Comparison of ENCODE assay signal across 35 mouse cellular contexts in genomic region chr17:60717494-60717893, GRCm38 (mm10).
"Had no signal": no experiment of that assay in that cellular context is flagged by ENCODE, and none has a peak within 500 bp of the region (broad histone marks: within the 10 kb centered on the region; RNA-seq: fewer than 3 reads in every experiment).

No protein-coding gene starts in this region.

- ATAC-seq: hindbrain, embryonic 16.5 days; hindbrain, postnatal 0 days; inflammation-experienced regulatory T-cells, adult 6 months; intestine, embryonic 15.5 days; intestine, embryonic 16.5 days; intestine, postnatal 0 days had no signal

- H3K27me3 ChIP-seq: heart, embryonic 12.5 days; heart, embryonic 13.5 days; heart, embryonic 15.5 days; hindbrain, embryonic 12.5 days; hindbrain, embryonic 13.5 days; hindbrain, embryonic 15.5 days; intestine, embryonic 15.5 days; kidney, embryonic 15.5 days had no signal

- H3K4me3 ChIP-seq: heart, adult 2 months; heart, embryonic 10.5 days; heart, embryonic 12.5 days; heart, embryonic 13.5 days; heart, embryonic 15.5 days; hindbrain, embryonic 10.5 days; hindbrain, embryonic 12.5 days; hindbrain, embryonic 13.5 days; hindbrain, embryonic 15.5 days; intestine, embryonic 15.5 days; kidney, embryonic 15.5 days; layer of hippocampus, adult 2 months had no signal

- H3K9ac ChIP-seq: heart, embryonic 12.5 days; heart, embryonic 13.5 days; heart, embryonic 15.5 days; hindbrain, embryonic 12.5 days; hindbrain, embryonic 13.5 days; hindbrain, embryonic 14.5 days; hindbrain, embryonic 15.5 days; intestine, embryonic 15.5 days; kidney, embryonic 15.5 days had no signal

- H3K27ac ChIP-seq: heart, adult 2 months; heart, embryonic 10.5 days; heart, embryonic 13.5 days; heart, embryonic 15.5 days; hindbrain, embryonic 10.5 days; hindbrain, embryonic 12.5 days; hindbrain, embryonic 13.5 days; hindbrain, embryonic 14.5 days; hindbrain, embryonic 15.5 days; hindbrain, postnatal 0 days; intestine, embryonic 15.5 days; kidney, embryonic 15.5 days; kidney, postnatal 0 days; layer of hippocampus, adult 2 months had no signal

- H3K4me2 ChIP-seq: heart, embryonic 11.5 days; heart, embryonic 12.5 days; heart, embryonic 13.5 days; heart, embryonic 15.5 days; hindbrain, embryonic 12.5 days; hindbrain, embryonic 13.5 days; hindbrain, embryonic 14.5 days; hindbrain, embryonic 15.5 days; intestine, embryonic 15.5 days; kidney, embryonic 15.5 days had no signal

- H3K36me3 ChIP-seq: heart, embryonic 10.5 days; heart, embryonic 12.5 days; heart, embryonic 13.5 days; heart, embryonic 15.5 days; hindbrain, embryonic 10.5 days; hindbrain, embryonic 12.5 days; hindbrain, embryonic 13.5 days; hindbrain, embryonic 15.5 days; intestine, embryonic 15.5 days; kidney, embryonic 15.5 days had no signal

- H3K9me3 ChIP-seq: heart, embryonic 10.5 days; heart, embryonic 12.5 days; heart, embryonic 13.5 days; heart, embryonic 15.5 days; hindbrain, embryonic 10.5 days; hindbrain, embryonic 12.5 days; hindbrain, embryonic 13.5 days; hindbrain, embryonic 15.5 days; intestine, embryonic 15.5 days; kidney, embryonic 15.5 days had no signal

- H3K4me1 ChIP-seq: heart, embryonic 10.5 days; heart, embryonic 12.5 days; heart, embryonic 13.5 days; heart, embryonic 15.5 days; hindbrain, embryonic 10.5 days; hindbrain, embryonic 12.5 days; hindbrain, embryonic 13.5 days; hindbrain, embryonic 15.5 days; intestine, embryonic 15.5 days; kidney, embryonic 15.5 days had no signal

- DNase-seq: heart, adult 2 months; heart, postnatal 10 days; heart, postnatal 14 days; heart, postnatal 36 days; heart, postnatal 4 days; kidney, adult 11 months; kidney, adult 18-20 months; kidney, adult 2 months; kidney, adult 8-10 months; kidney, adult 9 months; kidney, postnatal 10 days; kidney, postnatal 14 days; kidney, postnatal 25 days; kidney, postnatal 36 days; kidney, postnatal 4 days; layer of hippocampus, adult 9-11 months had no signal
